ENCODE assay signal across 24 mouse cellular contexts in genomic region chr2:174340229-174340892, GRCm38 (mm10). TPM values are rescaled to one million over a fixed set of nuclear protein-coding genes. Genes with fewer than 3 reads are reported as not detected.
DNase-seq lines count a peak whose midpoint lies in the region; ATAC-seq and TF ChIP-seq lines count a peak whose summit lies in the region.
"Had no signal": no experiment of that assay in that cellular context is flagged by ENCODE, and none has a peak within 500 bp of the region (broad histone marks: within the 10 kb centered on the region; RNA-seq: fewer than 3 reads in every experiment).

No protein-coding gene starts in this region.

- H3K4me3 ChIP-seq in heart, embryonic 13.5 days, result no peak overlapping the region
- no peak overlapping the region for H3K4me3 ChIP-seq in midbrain, embryonic 11.5 days (ENCODE audit: low read depth, low read length)
- H3K4me3 ChIP-seq in midbrain, embryonic 10.5 days, result no peak overlapping the region
- no peak overlapping the region for H3K4me3 ChIP-seq in stomach, postnatal 0 days (ENCODE audit: low read depth, low read length)
- H3K4me3 ChIP-seq: forebrain, embryonic 10.5 days; heart, embryonic 12.5 days; layer of hippocampus, adult 2 months; neural tube, embryonic 12.5 days had no signal

- no peak for DNase-seq in heart, adult 9 months (ENCODE audit: low spot score in 2 of 2)
- peak; percentile 15 for DNase-seq in kidney, adult 11 months
- DNase-seq in kidney, postnatal 25 days, result no peak
- DNase-seq in midbrain, embryonic 11.5 days (ENCODE audit: low spot score, missing footprints), result peak; percentile 68
- no peak for DNase-seq in midbrain, embryonic 10.5 days (ENCODE audit: low spot score)
- no peak for DNase-seq in stomach, postnatal 0 days (ENCODE audit: low spot score)
- DNase-seq in lung, postnatal 25 days (ENCODE audit: low spot score), result no peak
- DNase-seq: cerebellum, adult 8-10 months; gastrocnemius, postnatal 36 days; kidney, postnatal 10 days; liver, postnatal 0 days; midbrain, embryonic 14.5 days; retina, postnatal 1 day; right cerebral cortex, postnatal 25 days; thymus, postnatal 25 days had no signal

- no peak for TF ChIP-seq CTCF in stomach, postnatal 0 days (IDR thresholded peaks at IDR 0.05; ENCODE audit: low read depth)

- 0 out of 2 replicates have a peak overlapping the region, but pooled peaks have one; percentile 5 for H3K27ac ChIP-seq in heart, embryonic 13.5 days (replicated peaks)
- no peak overlapping the region for H3K27ac ChIP-seq in midbrain, embryonic 11.5 days (ENCODE audit: low read depth, low read length)
- no peak overlapping the region for H3K27ac ChIP-seq in midbrain, embryonic 10.5 days (replicated peaks)
- peak overlapping the region; percentile 24; the same call in 1 of the 2 replicates for H3K27ac ChIP-seq in stomach, postnatal 0 days (replicated peaks)
- H3K27ac ChIP-seq: forebrain, embryonic 10.5 days; hindbrain, embryonic 14.5 days; layer of hippocampus, adult 2 months; neural tube, embryonic 12.5 days had no signal

- peaks cover 100% of the 10 kb centered on the region for H3K4me1 ChIP-seq in heart, embryonic 13.5 days
- H3K4me1 ChIP-seq in midbrain, embryonic 11.5 days (ENCODE audit: control insufficient read depth, insufficient read depth, low read length), result peaks cover 16% of the 10 kb centered on the region
- H3K4me1 ChIP-seq in midbrain, embryonic 10.5 days, result peaks cover 60% of the 10 kb centered on the region
- H3K4me1 ChIP-seq in stomach, postnatal 0 days (replicated peaks; ENCODE audit: control insufficient read depth, insufficient read depth), result peaks cover 11% of the 10 kb centered on the region

- H3K9ac ChIP-seq in heart, embryonic 13.5 days, result no peak overlapping the region
- H3K9ac ChIP-seq in midbrain, embryonic 11.5 days (ENCODE audit: low read length), result no peak overlapping the region
- no peak overlapping the region for H3K9ac ChIP-seq in stomach, postnatal 0 days (ENCODE audit: low read length)
- H3K9ac ChIP-seq: heart, embryonic 12.5 days; hindbrain, embryonic 14.5 days; liver, postnatal 0 days; neural tube, embryonic 12.5 days had no signal

- no peak overlapping the region for H3K4me2 ChIP-seq in heart, embryonic 13.5 days
- no peak overlapping the region for H3K4me2 ChIP-seq in midbrain, embryonic 11.5 days
- H3K4me2 ChIP-seq in stomach, postnatal 0 days (replicated peaks; ENCODE audit: low read depth), result no peak overlapping the region
- H3K4me2 ChIP-seq: heart, embryonic 12.5 days; hindbrain, embryonic 14.5 days; liver, embryonic 11.5 days; neural tube, embryonic 12.5 days had no signal

- TF ChIP-seq EP300 in stomach, postnatal 0 days (optimal IDR thresholded peaks at IDR 0.05), result no peak

- WGBS in heart, embryonic 13.5 days, result 87% methylated on average over 3 of the region's 3 CpGs
- WGBS in midbrain, embryonic 11.5 days, result 89% methylated on average over 3 of the region's 3 CpGs
- WGBS in midbrain, embryonic 10.5 days, result 91% methylated on average over 3 of the region's 3 CpGs
- WGBS in stomach, postnatal 0 days, result 82% methylated on average over 3 of the region's 3 CpGs

- H3K36me3 ChIP-seq in heart, embryonic 13.5 days, result peaks cover 61% of the 10 kb centered on the region
- peaks cover 12% of the 10 kb centered on the region for H3K36me3 ChIP-seq in midbrain, embryonic 11.5 days (ENCODE audit: control insufficient read depth, insufficient read depth, low read length)
- H3K36me3 ChIP-seq in midbrain, embryonic 10.5 days, result peaks cover 89% of the 10 kb centered on the region
- H3K36me3 ChIP-seq in stomach, postnatal 0 days (ENCODE audit: control insufficient read depth, insufficient read depth, low read length), result peaks cover 6% of the 10 kb centered on the region

- no peaks in the 10 kb centered on the region for H3K27me3 ChIP-seq in heart, embryonic 13.5 days (replicated peaks)
- no peaks in the 10 kb centered on the region for H3K27me3 ChIP-seq in midbrain, embryonic 11.5 days (ENCODE audit: control insufficient read depth, insufficient read depth, low read length)
- H3K27me3 ChIP-seq in midbrain, embryonic 10.5 days (ENCODE audit: low read depth, poor library complexity, severe bottlenecking), result no peaks in the 10 kb centered on the region
- H3K27me3 ChIP-seq in stomach, postnatal 0 days (ENCODE audit: control insufficient read depth, insufficient read depth, low read length), result no peaks in the 10 kb centered on the region
- H3K27me3 ChIP-seq: heart, embryonic 12.5 days; neural tube, embryonic 12.5 days had no signal

- H3K9me3 ChIP-seq in heart, embryonic 13.5 days, result no peaks in the 10 kb centered on the region
- H3K9me3 ChIP-seq in midbrain, embryonic 11.5 days (ENCODE audit: control insufficient read depth, low read length), result no peaks in the 10 kb centered on the region
- no peaks in the 10 kb centered on the region; the same call in 1 of the 2 replicates for H3K9me3 ChIP-seq in midbrain, embryonic 10.5 days (replicated peaks)
- no peaks in the 10 kb centered on the region for H3K9me3 ChIP-seq in stomach, postnatal 0 days (ENCODE audit: control insufficient read depth, low read length)
- H3K9me3 ChIP-seq: heart, embryonic 12.5 days; neural tube, embryonic 12.5 days had no signal

- ATAC-seq in heart, embryonic 13.5 days (ENCODE audit: extremely low read depth, insufficient number of reproducible peaks, low FRiP score, low TSS enrichment), result no peak
- ATAC-seq in midbrain, embryonic 11.5 days (ENCODE audit: low FRiP score), result peak; percentile 15; the same call in 1 of the 2 replicates
- no peak for ATAC-seq in stomach, postnatal 0 days (ENCODE audit: low FRiP score, low TSS enrichment)
- ATAC-seq: inflammation-experienced regulatory T-cells, adult 6 months; liver, postnatal 0 days; lung, postnatal 0 days had no signal

RNA-seq across cellular contexts. Expression of gene Gm20721, which starts 6.2 kb away (rescaled TPM):
- polyA plus RNA-seq in heart, embryonic 13.5 days (2015; fragmentation: Nextera tagmentation; extraction: Ambion mirVana), result 16.0 and 26.6 TPM in 2 replicates
- 9.5 and 15.7 TPM in 2 replicates for polyA plus RNA-seq in midbrain, embryonic 11.5 days (2014; fragmentation: Nextera tagmentation; extraction: Ambion mirVana)
- polyA plus RNA-seq in midbrain, embryonic 10.5 days (2016; fragmentation: Nextera tagmentation; extraction: Ambion mirVana), result 12.7 and 15.2 TPM in 2 replicates
- 5.8 and 7.9 TPM in 2 replicates for polyA plus RNA-seq in stomach, postnatal 0 days (2015; fragmentation: Nextera tagmentation; extraction: Ambion mirVana)
- polyA plus RNA-seq: inflammation-experienced regulatory T-cells, adult 6 months had no signal

RNA-seq across cellular contexts. Expression of gene Gnas, which starts 56.2 kb away (rescaled TPM):
- 1,244 and 1,252 TPM in 2 replicates for polyA plus RNA-seq in heart, embryonic 13.5 days (2015; fragmentation: Nextera tagmentation; extraction: Ambion mirVana)
- polyA plus RNA-seq in midbrain, embryonic 11.5 days (2014; fragmentation: Nextera tagmentation; extraction: Ambion mirVana), result 1,087 and 1,162 TPM in 2 replicates
- polyA plus RNA-seq in midbrain, embryonic 10.5 days (2016; fragmentation: Nextera tagmentation; extraction: Ambion mirVana), result 1,043 and 1,067 TPM in 2 replicates
- polyA plus RNA-seq in stomach, postnatal 0 days (2015; fragmentation: Nextera tagmentation; extraction: Ambion mirVana), result 890 and 920 TPM in 2 replicates

Comparison
In these comparisons a context has a peak if more than half of its experiments do, and no peak if none do; other contexts are left out.
1. DNase-seq: peak in kidney, adult 11 months (single experiment) and midbrain, embryonic 11.5 days (single experiment); none in heart, adult 9 months (0 of 2), kidney, postnatal 25 days (0 of 2), midbrain, embryonic 10.5 days (single experiment), stomach, postnatal 0 days (single experiment) and lung, postnatal 25 days (single experiment).
2. H3K27ac ChIP-seq: peak in heart, embryonic 13.5 days (single experiment) and stomach, postnatal 0 days (single experiment); none in midbrain, embryonic 11.5 days (single experiment) and midbrain, embryonic 10.5 days (single experiment).